Mouse (Mus musculus) sigmoid colon, adult 10 weeks (tissue): ENCODE measurements around the gene Rft1. TPM values are rescaled to one million over a fixed set of nuclear protein-coding genes. Genes with fewer than 3 reads are reported as not detected.

ENCODE experiments used
- polyA plus RNA-seq: library from polyadenylated mRNA; stranded (reverse); fragments of 350-450 nt; fragmentation: Illumina TruSeq; extraction: RNeasy Lipid Tissue Mini Kit (QIAGEN cat#74804); gene quantifications from one replicate; pipeline ENCODE4 v1.2.3, GENCODE M21; 2014; ENCODE audit warnings: low read depth, low replicate concordance

Rft1 gene
- polyA plus RNA-seq: 16.1 TPM

DNA sequence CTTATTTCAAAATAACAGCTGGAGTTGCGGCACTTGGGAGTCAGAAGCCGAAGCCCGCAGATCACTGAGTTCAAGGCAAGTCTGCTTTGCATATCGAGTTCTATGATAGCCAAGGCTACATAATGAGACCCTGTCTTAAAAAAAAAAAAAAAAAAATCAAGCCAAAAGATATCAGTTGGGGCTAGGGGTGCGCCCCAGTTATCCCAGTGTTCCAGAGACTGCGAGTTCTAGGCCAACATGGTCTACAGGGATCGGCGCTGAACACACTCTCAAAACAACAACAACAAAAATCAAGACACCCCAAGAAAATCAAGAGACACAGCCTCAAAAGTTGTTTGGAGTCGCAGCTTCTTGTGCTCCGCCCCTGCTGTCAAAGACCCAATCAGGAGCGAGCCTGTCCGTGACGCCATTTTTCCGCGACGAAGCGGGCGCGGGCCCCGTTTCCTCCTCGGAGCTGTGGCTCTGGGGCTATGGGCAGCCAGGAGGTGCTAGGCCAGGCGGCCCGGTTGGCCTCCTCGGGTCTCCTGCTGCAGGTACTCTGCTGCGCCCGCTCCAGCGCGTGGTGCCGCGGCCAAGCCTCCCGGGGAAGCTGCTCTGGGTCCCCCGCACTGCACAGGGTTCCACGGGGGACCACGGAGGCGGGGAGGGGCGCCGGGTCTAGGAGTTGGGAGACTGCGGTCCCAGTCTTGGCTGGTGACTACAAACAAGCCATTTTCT, at the start of gene Rft1:
Gene Rft1, plus strand, starts transcription at position 418 of the 717 bp plus-strand sequence.

DNA sequence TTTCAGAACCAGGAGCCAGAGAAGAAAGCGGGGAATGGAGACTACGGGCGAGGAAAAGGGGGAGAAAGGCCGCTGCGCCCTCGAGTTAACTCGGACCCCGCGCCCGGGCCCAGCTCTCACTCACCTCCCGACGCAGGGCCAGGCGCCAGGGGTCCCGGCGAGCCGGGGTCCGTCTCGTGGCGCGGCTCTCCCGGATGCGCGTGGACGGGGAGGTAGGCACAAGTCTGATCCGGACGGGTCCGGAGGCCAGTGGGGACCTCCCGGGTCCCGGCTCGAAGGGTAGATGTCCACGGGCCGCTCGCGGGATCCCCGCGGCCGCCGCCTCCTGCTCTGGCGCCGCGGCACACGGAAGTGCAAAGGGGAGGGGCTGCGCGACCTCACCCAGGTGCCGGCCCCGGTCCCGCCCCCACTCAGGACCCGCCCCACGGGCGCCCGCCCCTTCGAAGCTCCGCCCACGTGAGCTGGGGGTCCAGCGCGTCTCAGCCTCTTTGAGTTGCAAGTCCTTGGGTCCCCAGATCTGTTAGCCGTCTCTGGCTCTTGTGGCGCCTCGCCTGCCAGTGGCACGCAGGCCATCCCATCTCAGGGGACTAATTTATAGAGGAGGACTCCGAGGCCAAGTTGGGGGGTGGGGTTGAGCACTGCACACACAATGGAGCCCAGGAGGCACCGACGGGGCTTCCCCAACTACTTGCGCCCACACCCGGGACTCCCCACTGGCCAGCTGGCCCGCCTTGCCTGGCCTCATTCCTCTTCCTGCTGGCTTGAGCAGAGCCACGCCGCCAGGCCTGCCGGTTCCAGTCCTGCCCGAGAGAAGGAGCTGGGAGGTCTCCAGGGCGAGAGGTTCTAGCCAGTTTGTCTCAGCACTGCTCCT, 28.1 kb upstream of the Rft1 start, which contains the start of gene Prkcd:
Gene Prkcd, minus strand, starts transcription at position 355 of the 871 bp plus-strand sequence.

DNA sequence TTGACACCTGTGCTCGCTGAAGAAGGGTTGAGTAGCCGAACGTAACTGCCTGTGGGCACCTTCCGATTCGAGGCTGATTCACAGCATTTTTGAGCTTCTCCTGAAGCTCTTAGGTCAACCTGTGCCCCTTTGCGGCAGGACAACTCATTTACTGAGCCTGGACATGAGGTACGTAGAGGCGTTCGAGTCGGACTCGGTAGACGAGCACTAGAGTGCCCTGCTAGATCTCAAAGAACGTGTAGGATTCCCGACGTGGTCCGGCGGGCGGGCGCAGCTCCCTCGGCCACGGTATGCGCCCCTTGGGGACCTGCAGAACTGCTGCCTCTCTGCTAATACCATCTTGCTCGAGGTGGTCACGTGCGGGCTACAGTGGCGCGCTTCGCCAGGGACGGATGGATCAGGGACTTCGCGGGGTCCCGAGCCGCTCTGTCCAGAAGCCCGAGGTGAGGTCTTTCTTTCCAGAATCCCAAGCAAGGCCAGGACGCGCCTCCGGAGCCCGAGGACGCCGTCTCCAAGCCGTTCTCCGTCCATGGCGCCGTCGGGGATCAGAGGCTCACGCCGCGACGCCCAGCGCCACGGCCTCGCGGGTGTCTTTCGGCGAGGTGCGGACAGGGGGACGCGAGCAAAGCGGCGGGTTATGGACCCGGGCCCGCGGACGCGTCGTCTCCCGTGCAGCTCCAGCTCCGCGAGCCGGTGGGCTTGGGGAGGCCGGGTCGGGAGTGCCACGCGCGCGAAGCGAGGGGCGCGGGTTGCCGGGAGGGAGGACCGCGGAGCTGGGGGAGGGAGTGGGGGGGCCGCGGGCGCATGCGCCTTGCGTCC, 60.8 kb downstream of the Rft1 start, which contains the start of gene Sfmbt1:
Gene Sfmbt1, plus strand, starts transcription at position 51 of the 819 bp plus-strand sequence.

Other genes starting within 250 kb of the Rft1 start
- 11.9 TPM for gene Dcp1a, start 174.8 kb upstream of the Rft1 start, polyA plus RNA-seq
- gene Cacna1d, start 162.9 kb upstream of the Rft1 start, polyA plus RNA-seq: 5.2 TPM
- 4.6 TPM for gene Tkt, start 106.0 kb upstream of the Rft1 start, polyA plus RNA-seq
- gene Prkcd, start 28.1 kb upstream of the Rft1 start, polyA plus RNA-seq: 117 TPM
- 12.1 TPM for gene Sfmbt1, start 60.5 kb downstream of the Rft1 start, polyA plus RNA-seq
- gene Tmem110, start 171.2 kb downstream of the Rft1 start, polyA plus RNA-seq: 5.6 TPM
- 8.3 TPM for gene Mustn1, start 224.8 kb downstream of the Rft1 start, polyA plus RNA-seq
- not detected for gene Itih4, start 232.1 kb downstream of the Rft1 start, polyA plus RNA-seq